Mouse (Mus musculus) kidney, embryonic 14.5 days (tissue): Measurements from ENCODE around the gene Ppfibp1. TPM values are rescaled to one million over a fixed set of nuclear protein-coding genes. Genes with fewer than 3 reads are reported as not detected.
A peak's percentile ranks its signal among the peaks of the same experiment; 100 is the strongest.

Experiments used
- ATAC-seq: fragments of 200-750 bp; cut with Nextera tagmentation; 2 replicates; pipeline ENCODE4 v1.8.0; 2017; ENCODE audit warnings: moderate number of reproducible peaks, mild to moderate bottlenecking, moderate TSS enrichment, moderate library complexity; ENCODE audit not compliant: low FRiP score, low TSS enrichment
- H3K27ac ChIP-seq: fragments of 300-500 bp; sonication (generic); 2 replicates; pipeline ENCODE4 v1.5.1; 2014; ENCODE audit warnings: low read depth, mild to moderate bottlenecking, low read length, moderate library complexity, mixed read lengths
- H3K27me3 ChIP-seq: fragments of 300-500 bp; sonication (generic); 2 replicates; pipeline ENCODE4 v1.6.1; 2014; ENCODE audit warnings: mild to moderate bottlenecking, low read length; ENCODE audit not compliant: control insufficient read depth, insufficient read depth
- H3K36me3 ChIP-seq: fragments of 300-500 bp; sonication (generic); 2 replicates; pipeline ENCODE4 v1.6.1; 2014; ENCODE audit warnings: low read length, mixed read lengths; ENCODE audit not compliant: control insufficient read depth, insufficient read depth
- H3K4me1 ChIP-seq: fragments of 300-500 bp; sonication (generic); 2 replicates; pipeline ENCODE4 v1.6.1; 2014; ENCODE audit warnings: low read length, mixed read lengths; ENCODE audit not compliant: control insufficient read depth, insufficient read depth
- H3K4me2 ChIP-seq: fragments of 300-500 bp; sonication (generic); replicated peaks from 2 replicates; pipeline ENCODE4 v1.6.1; 2014; ENCODE audit warnings: low read depth, mild to moderate bottlenecking, low read length
- H3K4me3 ChIP-seq: fragments of 300-500 bp; sonication (generic); 2 replicates; pipeline ENCODE4 v1.5.1; 2014; ENCODE audit warnings: mild to moderate bottlenecking, low read length
- H3K9ac ChIP-seq: fragments of 300-500 bp; sonication (generic); 2 replicates; pipeline ENCODE4 v1.6.1; 2014; ENCODE audit warnings: low read depth, mild to moderate bottlenecking, low read length, moderate library complexity
- H3K9me3 ChIP-seq: fragments of 300-500 bp; sonication (generic); 2 replicates; pipeline ENCODE4 v1.6.1; 2016; ENCODE audit warnings: low read length; ENCODE audit not compliant: control insufficient read depth
- WGBS: fragments of 180-500 bp; shearing (Covaris S2); extraction: QIAGEN DNeasy Blood & Tissue Kit; methylation state at CpG from one replicate; pipeline ENCODE4 v1.1.7; 2014; 5-methylcytosine and 5-hydroxymethylcytosine counted together
- polyA plus RNA-seq: library from polyadenylated mRNA; unstranded; fragments of >200 nt; fragmentation: Nextera tagmentation; extraction: Ambion mirVana; gene quantifications from 2 replicates; pipeline ENCODE4 v1.2.1, GENCODE M21; 2014

The Ppfibp1 gene
- polyA plus RNA-seq, 1 experiment from 2014 or later = 80.1 TPM

GRCm38 (mm10) chr6:146941505-146942275 lies 53.4 kb downstream of the Ppfibp1 start:
- no peak overlapping the region for H3K4me3 ChIP-seq
- H3K27me3 ChIP-seq = no peaks in the 10 kb centered on the region
- WGBS = 73% methylated on average over 7 of the region's 7 CpGs
- H3K36me3 ChIP-seq = peaks cover 6% of the 10 kb centered on the region
- no peak for ATAC-seq
- H3K4me1 ChIP-seq = peaks cover 13% of the 10 kb centered on the region
- no peak overlapping the region for H3K4me2 ChIP-seq
- H3K9me3 ChIP-seq = no peaks in the 10 kb centered on the region
- H3K9ac ChIP-seq = no peak overlapping the region
- no peak overlapping the region for H3K27ac ChIP-seq

GRCm38 (mm10) chr6:146944009-146944408 lies 55.7 kb downstream of the Ppfibp1 start:
- H3K4me2 ChIP-seq = no peak overlapping the region
- peaks cover 31% of the 10 kb centered on the region for H3K4me1 ChIP-seq
- no peaks in the 10 kb centered on the region for H3K9me3 ChIP-seq
- H3K9ac ChIP-seq = no peak overlapping the region
- peaks cover 4% of the 10 kb centered on the region for H3K36me3 ChIP-seq
- H3K27ac ChIP-seq = no peak overlapping the region
- no peaks in the 10 kb centered on the region for H3K27me3 ChIP-seq
- H3K4me3 ChIP-seq = no peak overlapping the region
- no peak for ATAC-seq

- Histone ChIP-seq H3K27ac (peak overlapping the region; percentile 43; the same call in 1 of the 2 replicates), H3K27me3 (no peaks in the 10 kb centered on the region), H3K36me3 (no peaks in the 10 kb centered on the region), H3K4me1 (peaks cover 31% of the 10 kb centered on the region), H3K4me2 (no peak overlapping the region), H3K9ac (no peak overlapping the region), H3K9me3 (no peaks in the 10 kb centered on the region), H3K4me3 (no peak overlapping the region)
- no peak for ATAC-seq
- 76% methylated on average over 4 of the region's 4 CpGs for WGBS
Observed at GRCm38 (mm10) chr6:146944830-146945229, 56.5 kb downstream of the Ppfibp1 start.

- Histone ChIP-seq H3K4me1 (peaks cover 39% of the 10 kb centered on the region), H3K4me2 (no peak overlapping the region), H3K27me3 (no peaks in the 10 kb centered on the region), H3K36me3 (no peaks in the 10 kb centered on the region), H3K9me3 (no peaks in the 10 kb centered on the region), H3K9ac (no peak overlapping the region), H3K27ac (peak overlapping the region; percentile 86), H3K4me3 (no peak overlapping the region)
- peak; percentile 36; the same call in 1 of the 2 replicates for ATAC-seq
- 34% methylated on average over 6 of the region's 6 CpGs for WGBS
Observed at GRCm38 (mm10) chr6:146946327-146947029, 58.2 kb downstream of the Ppfibp1 start.

GRCm38 (mm10) chr6:146947186-146947585 lies 58.9 kb downstream of the Ppfibp1 start:
- Histone ChIP-seq H3K27ac (peak overlapping the region; percentile 86), H3K4me3 (no peak overlapping the region), H3K4me2 (no peak overlapping the region), H3K9me3 (no peaks in the 10 kb centered on the region), H3K36me3 (no peaks in the 10 kb centered on the region), H3K4me1 (peaks cover 39% of the 10 kb centered on the region), H3K9ac (no peak overlapping the region), H3K27me3 (no peaks in the 10 kb centered on the region)
- peak; percentile 84 for ATAC-seq
- WGBS = 46% methylated on average over 4 of the region's 4 CpGs

- Histone ChIP-seq H3K27me3 (no peaks in the 10 kb centered on the region), H3K4me1 (peaks cover 37% of the 10 kb centered on the region), H3K36me3 (no peaks in the 10 kb centered on the region; the same call in 1 of the 2 replicates), H3K9ac (no peak overlapping the region), H3K27ac (no peak overlapping the region), H3K9me3 (no peaks in the 10 kb centered on the region), H3K4me3 (no peak overlapping the region), H3K4me2 (no peak overlapping the region)
- no peak for ATAC-seq
- WGBS = 54% methylated on average over 10 of the region's 10 CpGs
Observed at GRCm38 (mm10) chr6:146949682-146950453, 61.6 kb downstream of the Ppfibp1 start.

- Histone ChIP-seq H3K4me2 (no peak overlapping the region), H3K9me3 (no peaks in the 10 kb centered on the region), H3K36me3 (no peaks in the 10 kb centered on the region; the same call in 1 of the 2 replicates), H3K4me3 (no peak overlapping the region), H3K27me3 (no peaks in the 10 kb centered on the region), H3K27ac (no peak overlapping the region), H3K9ac (no peak overlapping the region), H3K4me1 (peaks cover 34% of the 10 kb centered on the region)
- no peak for ATAC-seq
- WGBS = 9% methylated on average over 1 of the region's 1 CpGs
Observed at GRCm38 (mm10) chr6:146950454-146950832, 62.2 kb downstream of the Ppfibp1 start.

GRCm38 (mm10) chr6:146954258-146954657 lies 66.0 kb downstream of the Ppfibp1 start, which contains the start of gene 1700034J05Rik:
TSS of gene 1700034J05Rik (minus strand) at chr6:146954422.
- WGBS = 91% methylated on average over 1 of the region's 1 CpGs
- Histone ChIP-seq H3K27ac (no peak within 1 kb of the TSS), H3K4me2 (no peak within 1 kb of the TSS), H3K4me1 (peaks cover 11% of the 10 kb centered on the region; the same call in 1 of the 2 replicates), H3K36me3 (no peaks in the 10 kb centered on the region; the same call in 1 of the 2 replicates), H3K9me3 (no peaks in the 10 kb centered on the region), H3K4me3 (no peak within 1 kb of the TSS), H3K9ac (no peak within 1 kb of the TSS), H3K27me3 (no peaks in the 10 kb centered on the region)
- no peak for ATAC-seq
